Mouse (Mus musculus): Measurements from ENCODE around the gene Ttc22. TPM values are rescaled to one million over a fixed set of nuclear protein-coding genes. Genes with fewer than 3 reads are reported as not detected.

The Ttc22 gene
- total and polyA plus RNA-seq, 3 experiments = 0.04 TPM; not detected in 2

GRCm38 (mm10) chr4:106680955-106681354, 58.7 kb downstream of the Ttc22 start:
- no peak overlapping the region for H3K9ac ChIP-seq (ENCODE audit: control insufficient read depth, low read depth, low read length, poor library complexity, severe bottlenecking)
- no peaks in the 10 kb centered on the region for H3K9me3 ChIP-seq (replicated peaks; ENCODE audit: insufficient read depth, low read length)
- no peak for TF ChIP-seq SIN3A (IDR thresholded peaks at IDR 0.05; ENCODE audit: low read length)
- no peak for TF ChIP-seq TBP (IDR thresholded peaks at IDR 0.05; ENCODE audit: low read depth, low read length)
- TF ChIP-seq ZC3H11A (IDR thresholded peaks at IDR 0.05; ENCODE audit: low read depth, low read length) = no peak
- TF ChIP-seq RCOR1 (IDR thresholded peaks at IDR 0.05; ENCODE audit: low read depth, low read length) = no peak
- TF ChIP-seq MAFK (IDR thresholded peaks at IDR 0.05; ENCODE audit: borderline replicate concordance, low read depth, low read length) = no peak
- H3K27me3 ChIP-seq (ENCODE audit: control insufficient read depth in 1 of 2, insufficient read depth in 2 of 2, low read length in 2 of 2) = peaks cover 12 to 14% of the 10 kb centered on the region in 2 experiments
- no peak for DNase-seq (ENCODE audit: low read depth, low spot score)
- H3K4me1 ChIP-seq (ENCODE audit: control insufficient read depth in 1 of 2, insufficient read depth in 2 of 2, low read length in 2 of 2) = peaks cover 4 to 14% of the 10 kb centered on the region in 2 experiments; a peak in 3 of 4 replicates
- 0 out of 4 replicates have a peak overlapping the region, but pooled peaks of 1 of the 2 experiments have one; percentile 11 for H3K4me3 ChIP-seq (ENCODE audit: control insufficient read depth in 1 of 2, insufficient read depth in 1 of 2, low read depth in 2 of 2, low read length in 2 of 2)
- H3K79me2 ChIP-seq (ENCODE audit: control insufficient read depth, insufficient read depth, low read length, poor library complexity) = peaks cover 11% of the 10 kb centered on the region
- no peak overlapping the region for H3K27ac ChIP-seq (ENCODE audit: control insufficient read depth, low read depth, low read length)
- peaks cover 0 to 9% of the 10 kb centered on the region in 2 experiments; a peak in 3 of 4 replicates for H3K36me3 ChIP-seq (ENCODE audit: control insufficient read depth in 1 of 2, insufficient read depth in 2 of 2, low read length in 2 of 2)

- TF ChIP-seq MYB (IDR thresholded peaks at IDR 0.05; ENCODE audit: low read depth, low read length) (no peak), ZMIZ1 (IDR thresholded peaks at IDR 0.05; ENCODE audit: low read depth, low read length) (no peak), TBP (IDR thresholded peaks at IDR 0.05; ENCODE audit: low read depth, low read length) (no peak), RAD21 (IDR thresholded peaks at IDR 0.05; ENCODE audit: low read depth, low read length) (no peak), TCF12 (IDR thresholded peaks at IDR 0.05; ENCODE audit: low read depth, low read length) (no peak), MYC (IDR thresholded peaks at IDR 0.05; ENCODE audit: low read depth, low read length) (no peak), E2F4 (IDR thresholded peaks at IDR 0.05; ENCODE audit: borderline replicate concordance, low read depth, low read length) (no peak), ELF1 (IDR thresholded peaks at IDR 0.05; ENCODE audit: low read depth, low read length) (no peak)
- H3K9me3 ChIP-seq (replicated peaks; ENCODE audit: insufficient read depth, low read length) = no peaks in the 10 kb centered on the region
- H3K4me3 ChIP-seq (ENCODE audit: control insufficient read depth in 1 of 2, insufficient read depth in 1 of 2, low read depth in 2 of 2, low read length in 2 of 2) = no peak overlapping the region
- H3K79me2 ChIP-seq (ENCODE audit: control insufficient read depth, insufficient read depth, low read length, poor library complexity) = no peaks in the 10 kb centered on the region
- peaks cover 13 to 18% of the 10 kb centered on the region in 2 experiments for H3K27me3 ChIP-seq (ENCODE audit: control insufficient read depth in 1 of 2, insufficient read depth in 2 of 2, low read length in 2 of 2)
- no peaks in the 10 kb centered on the region for H3K4me1 ChIP-seq (ENCODE audit: control insufficient read depth in 1 of 2, insufficient read depth in 2 of 2, low read length in 2 of 2)
- H3K9ac ChIP-seq (ENCODE audit: control insufficient read depth, low read depth, low read length, poor library complexity, severe bottlenecking) = no peak overlapping the region
- no peaks in the 10 kb centered on the region for H3K36me3 ChIP-seq (ENCODE audit: control insufficient read depth in 1 of 2, insufficient read depth in 2 of 2, low read length in 2 of 2)
- DNase-seq (ENCODE audit: low read depth, low spot score) = no peak
- no peak overlapping the region for H3K27ac ChIP-seq (ENCODE audit: control insufficient read depth, low read depth, low read length)
Observed at GRCm38 (mm10) chr4:106688636-106689296, 66.5 kb downstream of the Ttc22 start.

Other genes with a start within 250 kb of the Ttc22 start
- gene Pcsk9, start 158.1 kb upstream of the Ttc22 start, total RNA-seq (2012; rRNA removed) = 96.0 and 106 TPM in 2 replicates
- gene Pcsk9, start 158.1 kb upstream of the Ttc22 start, polyA plus RNA-seq (2012; ENCODE audit: insufficient read depth in 1 of 2, insufficient read length in 2 of 2, low read depth in 1 of 2, low replicate concordance in 2 of 2, missing spikeins in 1 of 2) = 100 to 1,000 TPM in 1 of 2 experiments, not detected in 1; 107 TPM
- gene Bsnd, start 130.1 kb upstream of the Ttc22 start, total RNA-seq (2012; rRNA removed) = 0.04 TPM in 1 of 2 replicates, not detected in the other
- not detected for gene Bsnd, start 130.1 kb upstream of the Ttc22 start, polyA plus RNA-seq (2012; ENCODE audit: insufficient read depth in 1 of 2, insufficient read length in 2 of 2, low read depth in 1 of 2, low replicate concordance in 2 of 2, missing spikeins in 1 of 2)
- 37.6 and 39.2 TPM in 2 replicates for gene Dhcr24, start 61.4 kb upstream of the Ttc22 start, total RNA-seq (2012; rRNA removed)
- gene Dhcr24, start 61.4 kb upstream of the Ttc22 start, polyA plus RNA-seq (2012; ENCODE audit: insufficient read depth in 1 of 2, insufficient read length in 2 of 2, low read depth in 1 of 2, low replicate concordance in 2 of 2, missing spikeins in 1 of 2) = 10 to 100 TPM in 1 of 2 experiments, not detected in 1; 63.0 TPM
- 6.1 and 6.7 TPM in 2 replicates for gene Lexm, start 5.2 kb upstream of the Ttc22 start, total RNA-seq (2012; rRNA removed)
- gene Lexm, start 5.2 kb upstream of the Ttc22 start, polyA plus RNA-seq (2012; ENCODE audit: insufficient read depth in 1 of 2, insufficient read length in 2 of 2, low read depth in 1 of 2, low replicate concordance in 2 of 2, missing spikeins in 1 of 2) = 10 to 100 TPM in 1 of 2 experiments, not detected in 1; 17.5 TPM
- 10.9 and 11.2 TPM in 2 replicates for gene Pars2, start 28.6 kb downstream of the Ttc22 start, total RNA-seq (2012; rRNA removed)
- 10 to 100 TPM in 1 of 2 experiments, not detected in 1; 11.3 TPM for gene Pars2, start 28.6 kb downstream of the Ttc22 start, polyA plus RNA-seq (2012; ENCODE audit: insufficient read depth in 1 of 2, insufficient read length in 2 of 2, low read depth in 1 of 2, low replicate concordance in 2 of 2, missing spikeins in 1 of 2)
- 49.4 and 54.8 TPM in 2 replicates for gene Ttc4, start 56.5 kb downstream of the Ttc22 start, total RNA-seq (2012; rRNA removed)
- gene Ttc4, start 56.5 kb downstream of the Ttc22 start, polyA plus RNA-seq (2012; ENCODE audit: insufficient read depth in 1 of 2, insufficient read length in 2 of 2, low read depth in 1 of 2, low replicate concordance in 2 of 2, missing spikeins in 1 of 2) = 10 to 100 TPM in 1 of 2 experiments, not detected in 1; 54.8 TPM
- gene Mroh7, start 108.5 kb downstream of the Ttc22 start, total RNA-seq (2012; rRNA removed) = not detected in 2 replicates
- gene Mroh7, start 108.5 kb downstream of the Ttc22 start, polyA plus RNA-seq (2012; ENCODE audit: insufficient read depth in 1 of 2, insufficient read length in 2 of 2, low read depth in 1 of 2, low replicate concordance in 2 of 2, missing spikeins in 1 of 2) = under 1 TPM in 1 of 2 experiments, not detected in 1; 0.03 TPM
- gene Fam151a, start 111.5 kb downstream of the Ttc22 start, total RNA-seq (2012; rRNA removed) = 0.08 and 0.10 TPM in 2 replicates
- gene Fam151a, start 111.5 kb downstream of the Ttc22 start, polyA plus RNA-seq (2012; ENCODE audit: insufficient read depth in 1 of 2, insufficient read length in 2 of 2, low read depth in 1 of 2, low replicate concordance in 2 of 2, missing spikeins in 1 of 2) = not detected
- 1.5 and 1.8 TPM in 2 replicates for gene Acot11, start 182.6 kb downstream of the Ttc22 start, total RNA-seq (2012; rRNA removed)
- 1 to 10 TPM in 1 of 2 experiments, not detected in 1; 2.5 TPM for gene Acot11, start 182.6 kb downstream of the Ttc22 start, polyA plus RNA-seq (2012; ENCODE audit: insufficient read depth in 1 of 2, insufficient read length in 2 of 2, low read depth in 1 of 2, low replicate concordance in 2 of 2, missing spikeins in 1 of 2)

Data from MEL (cell line).